Mouse (Mus musculus) intestine, embryonic 14.5 days (tissue): Measurements from ENCODE around the gene Clcn3. TPM values are rescaled to one million over a fixed set of nuclear protein-coding genes. Genes with fewer than 3 reads are reported as not detected.

Experiments
- ATAC-seq: fragments of 200-750 bp; cut with Nextera tagmentation; replicated peaks from 2 replicates; pipeline ENCODE4 v1.8.0; 2017; ENCODE audit warnings: low read depth, moderate number of reproducible peaks, moderate TSS enrichment, moderate library complexity; ENCODE audit not compliant: low FRiP score, low TSS enrichment
- DNase-seq: peaks from one replicate; pipeline ENCODE4 v3.0.0-alpha.2; 2018; ENCODE audit warnings: low spot score
- H3K27ac ChIP-seq: fragments of 300-500 bp; sonication (generic); 2 replicates; pipeline ENCODE4 v1.5.1; 2014; ENCODE audit warnings: low read depth, mild to moderate bottlenecking, control low read depth
- H3K27me3 ChIP-seq: fragments of 300-500 bp; sonication (generic); replicated peaks from 2 replicates; pipeline ENCODE4 v1.6.1; 2014; ENCODE audit warnings: low read length, control low read depth; ENCODE audit not compliant: control insufficient read depth, insufficient read depth
- H3K36me3 ChIP-seq: fragments of 300-500 bp; sonication (generic); 2 replicates; pipeline ENCODE4 v1.6.1; 2014; ENCODE audit warnings: low read length, control low read depth; ENCODE audit not compliant: control insufficient read depth, insufficient read depth
- H3K4me1 ChIP-seq: fragments of 300-500 bp; sonication (generic); replicated peaks from 2 replicates; pipeline ENCODE4 v1.6.1; 2014; ENCODE audit warnings: low read length, control low read depth, mixed read lengths; ENCODE audit not compliant: control insufficient read depth, insufficient read depth
- H3K4me2 ChIP-seq: fragments of 300-500 bp; sonication (generic); 2 replicates; pipeline ENCODE4 v1.6.1; 2014; ENCODE audit warnings: low read length
- H3K4me3 ChIP-seq: fragments of 300-500 bp; sonication (generic); 2 replicates; pipeline ENCODE4 v1.5.1; 2014; ENCODE audit warnings: low read depth, low read length, control low read depth, mixed read lengths
- H3K9ac ChIP-seq: fragments of 300-500 bp; sonication (generic); 2 replicates; pipeline ENCODE4 v1.6.1; 2014; ENCODE audit warnings: mild to moderate bottlenecking, low read length
- H3K9me3 ChIP-seq: fragments of 300-500 bp; sonication (generic); 2 replicates; pipeline ENCODE4 v1.6.1; 2016; ENCODE audit warnings: low read length, control low read depth; ENCODE audit not compliant: control insufficient read depth
- WGBS: fragments of 180-500 bp; shearing (Covaris S2); extraction: QIAGEN DNeasy Blood & Tissue Kit; methylation state at CpG from one replicate; pipeline ENCODE4 v1.1.7; 2014; 5-methylcytosine and 5-hydroxymethylcytosine counted together
- polyA plus RNA-seq: library from polyadenylated mRNA; unstranded; fragments of >200 nt; fragmentation: Nextera tagmentation; extraction: Ambion mirVana; gene quantifications from 2 replicates; pipeline ENCODE4 v1.2.1, GENCODE M21; 2014

The Clcn3 gene
- polyA plus RNA-seq, 1 experiment from 2014 or later = 27.5 TPM

DNA sequence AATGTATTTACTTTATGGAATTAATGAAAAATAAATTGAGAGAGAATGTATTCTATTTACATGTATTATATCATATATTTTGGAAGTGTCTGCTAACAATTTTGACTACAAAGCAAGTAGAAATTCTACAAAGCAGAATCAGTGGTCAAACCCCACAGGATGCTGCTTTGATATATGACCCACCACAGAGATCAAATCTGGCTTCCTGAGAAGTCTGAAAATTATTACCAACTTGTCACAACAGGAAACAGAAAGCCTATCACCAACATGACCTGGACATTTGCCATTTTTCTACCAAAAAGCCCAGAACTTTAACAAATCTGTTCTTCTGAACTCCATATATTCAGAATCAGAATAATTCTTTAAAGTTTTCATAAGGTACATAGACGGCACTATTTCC, 1.7 kb downstream of the Clcn3 start:
- peak overlapping the region; percentile 87 for H3K4me2 ChIP-seq
- no peaks in the 10 kb centered on the region for H3K36me3 ChIP-seq
- peak overlapping the region; percentile 82 for H3K4me3 ChIP-seq
- 35% methylated on average over 1 of the region's 1 CpGs for WGBS
- H3K27me3 ChIP-seq = no peaks in the 10 kb centered on the region
- no peak overlapping the region for H3K27ac ChIP-seq
- DNase-seq = no peak
- H3K9ac ChIP-seq = no peak overlapping the region
- ATAC-seq = no peak
- no peaks in the 10 kb centered on the region for H3K9me3 ChIP-seq
- H3K4me1 ChIP-seq = 0 out of 2 replicates have a peak, but pooled peaks cover 3% of the 10 kb centered on the region

- no peak for ATAC-seq
- DNase-seq = no peak
- H3K27me3 ChIP-seq = no peaks in the 10 kb centered on the region
- H3K4me2 ChIP-seq = no peak overlapping the region
- no peak overlapping the region for H3K9ac ChIP-seq
- no peak overlapping the region for H3K27ac ChIP-seq
- H3K4me3 ChIP-seq = no peak overlapping the region
- no peaks in the 10 kb centered on the region for H3K9me3 ChIP-seq
- H3K36me3 ChIP-seq = no peaks in the 10 kb centered on the region
- 75% methylated on average over 5 of the region's 5 CpGs for WGBS
- H3K4me1 ChIP-seq = 0 out of 2 replicates have a peak, but pooled peaks cover 3% of the 10 kb centered on the region
Measured at GRCm38 (mm10) chr8:60978496-60978895, 4.6 kb downstream of the Clcn3 start.

DNA sequence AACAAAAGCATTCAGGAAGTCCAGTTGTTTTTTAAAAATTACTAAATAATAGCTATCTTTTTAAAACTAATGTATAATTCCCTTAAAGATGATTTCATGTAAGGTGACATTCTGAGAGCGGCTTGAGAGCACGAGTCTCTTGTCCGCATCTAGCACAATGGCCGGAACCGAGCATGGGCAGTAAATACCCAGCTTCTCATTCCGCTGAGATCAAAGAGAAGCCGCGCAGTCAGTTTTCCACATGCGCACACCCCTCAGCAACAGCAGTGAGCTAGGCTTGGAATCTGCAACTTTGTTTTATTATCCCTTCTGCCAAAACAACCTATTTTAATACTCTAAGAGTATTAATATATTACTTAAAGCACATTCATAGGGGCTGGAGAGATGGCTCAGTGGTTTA, 6.3 kb downstream of the Clcn3 start:
- no peak for DNase-seq
- Histone ChIP-seq H3K27ac (no peak overlapping the region), H3K4me1 (0 out of 2 replicates have a peak, but pooled peaks cover 3% of the 10 kb centered on the region), H3K4me3 (no peak overlapping the region), H3K4me2 (no peak overlapping the region), H3K9ac (no peak overlapping the region), H3K36me3 (no peaks in the 10 kb centered on the region), H3K9me3 (no peaks in the 10 kb centered on the region), H3K27me3 (no peaks in the 10 kb centered on the region)
- WGBS = 87% methylated on average over 9 of the region's 9 CpGs
- ATAC-seq = no peak

- Histone ChIP-seq H3K4me1 (no peaks in the 10 kb centered on the region), H3K27me3 (no peaks in the 10 kb centered on the region), H3K9ac (no peak overlapping the region), H3K4me3 (no peak overlapping the region), H3K27ac (no peak overlapping the region), H3K9me3 (no peaks in the 10 kb centered on the region), H3K4me2 (no peak overlapping the region), H3K36me3 (no peaks in the 10 kb centered on the region)
- DNase-seq = no peak
- 70% methylated on average over 2 of the region's 2 CpGs for WGBS
- no peak for ATAC-seq
Measured at GRCm38 (mm10) chr8:60974837-60975236, 8.3 kb downstream of the Clcn3 start.

DNA sequence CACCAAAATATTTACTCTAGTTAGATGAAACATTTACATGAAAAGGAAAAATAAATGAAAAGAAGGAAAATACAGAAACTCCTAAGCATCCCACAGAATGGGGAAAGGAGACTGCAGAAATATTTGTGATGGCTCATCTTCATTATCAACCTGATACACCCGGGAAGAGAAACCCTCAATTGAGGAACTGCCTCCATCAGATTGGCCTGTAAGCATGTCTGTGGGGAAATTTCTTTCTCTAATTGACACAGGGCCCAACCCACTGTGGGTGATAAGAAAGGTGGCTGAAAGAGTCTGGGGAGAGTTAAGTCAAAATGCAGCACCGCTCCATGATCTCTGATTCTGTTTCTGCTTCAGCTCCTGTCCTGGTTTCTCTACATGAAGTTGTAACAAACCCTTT, 9.7 kb downstream of the Clcn3 start:
- H3K4me1 ChIP-seq = no peaks in the 10 kb centered on the region
- H3K27ac ChIP-seq = no peak overlapping the region
- no peak for ATAC-seq
- no peaks in the 10 kb centered on the region for H3K36me3 ChIP-seq
- no peak overlapping the region for H3K4me2 ChIP-seq
- no peak for DNase-seq
- no peak overlapping the region for H3K4me3 ChIP-seq
- H3K27me3 ChIP-seq = no peaks in the 10 kb centered on the region
- H3K9ac ChIP-seq = no peak overlapping the region
- 77% methylated on average over 2 of the region's 2 CpGs for WGBS
- no peaks in the 10 kb centered on the region for H3K9me3 ChIP-seq

DNA sequence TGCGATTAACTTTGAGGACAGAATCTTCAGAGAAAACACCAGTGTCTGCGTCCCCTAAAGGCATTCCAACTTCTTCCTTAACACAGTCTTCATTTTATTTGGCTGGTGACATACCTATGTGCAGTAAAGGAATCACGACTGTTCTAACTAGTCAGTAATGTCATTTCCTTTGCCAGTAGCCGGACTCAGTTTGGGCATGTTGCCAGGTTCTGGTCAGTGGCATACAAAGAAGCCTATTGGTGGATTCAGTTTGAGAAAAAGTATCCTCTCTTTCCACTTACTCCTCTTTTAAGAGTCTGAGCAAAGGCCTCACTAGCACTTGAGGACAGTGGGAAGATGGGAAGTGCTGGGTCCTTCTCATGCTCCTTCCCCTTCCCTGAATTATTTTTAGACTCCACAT, 11.3 kb downstream of the Clcn3 start:
- Histone ChIP-seq H3K27me3 (no peaks in the 10 kb centered on the region), H3K9me3 (no peaks in the 10 kb centered on the region), H3K4me3 (no peak overlapping the region), H3K36me3 (no peaks in the 10 kb centered on the region), H3K4me2 (no peak overlapping the region), H3K4me1 (no peaks in the 10 kb centered on the region), H3K27ac (no peak overlapping the region), H3K9ac (no peak overlapping the region)
- WGBS = 61% methylated on average over 4 of the region's 4 CpGs
- no peak for ATAC-seq
- DNase-seq = no peak

DNA sequence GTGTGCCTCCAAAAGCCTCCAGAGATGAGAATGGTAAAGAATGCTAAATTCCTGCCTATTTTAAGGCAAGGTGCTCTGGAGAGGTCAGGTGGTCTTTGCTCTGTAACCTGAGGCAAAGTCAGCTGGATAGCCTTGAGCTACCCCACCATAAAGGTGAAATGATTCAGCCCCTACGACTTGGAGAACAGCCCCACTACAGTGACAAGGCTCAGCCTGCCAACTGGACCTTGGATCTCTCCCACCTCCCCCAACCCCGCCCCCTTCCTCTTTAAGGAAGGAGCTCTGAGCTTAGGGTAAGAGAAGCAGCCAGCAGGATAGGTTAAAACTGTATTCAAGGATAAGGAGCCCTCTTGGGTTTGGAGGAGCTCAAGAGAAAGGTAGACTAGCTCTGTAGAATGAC, 14.0 kb downstream of the Clcn3 start:
- Histone ChIP-seq H3K4me1 (no peaks in the 10 kb centered on the region), H3K4me2 (no peak overlapping the region), H3K9me3 (no peaks in the 10 kb centered on the region), H3K9ac (no peak overlapping the region), H3K4me3 (no peak overlapping the region), H3K27me3 (no peaks in the 10 kb centered on the region), H3K27ac (no peak overlapping the region), H3K36me3 (no peaks in the 10 kb centered on the region)
- 40% methylated on average over 2 of the region's 2 CpGs for WGBS
- DNase-seq (no peak), ATAC-seq (no peak)

GRCm38 (mm10) chr8:60965741-60966140, 17.4 kb downstream of the Clcn3 start:
- no peaks in the 10 kb centered on the region for H3K36me3 ChIP-seq
- no peaks in the 10 kb centered on the region for H3K4me1 ChIP-seq
- H3K9me3 ChIP-seq = no peaks in the 10 kb centered on the region
- H3K9ac ChIP-seq = no peak overlapping the region
- H3K4me2 ChIP-seq = no peak overlapping the region
- no peaks in the 10 kb centered on the region for H3K27me3 ChIP-seq
- no peak overlapping the region for H3K4me3 ChIP-seq
- H3K27ac ChIP-seq = no peak overlapping the region
- WGBS = 55% methylated on average over 3 of the region's 3 CpGs
- DNase-seq = no peak
- ATAC-seq = no peak

DNA sequence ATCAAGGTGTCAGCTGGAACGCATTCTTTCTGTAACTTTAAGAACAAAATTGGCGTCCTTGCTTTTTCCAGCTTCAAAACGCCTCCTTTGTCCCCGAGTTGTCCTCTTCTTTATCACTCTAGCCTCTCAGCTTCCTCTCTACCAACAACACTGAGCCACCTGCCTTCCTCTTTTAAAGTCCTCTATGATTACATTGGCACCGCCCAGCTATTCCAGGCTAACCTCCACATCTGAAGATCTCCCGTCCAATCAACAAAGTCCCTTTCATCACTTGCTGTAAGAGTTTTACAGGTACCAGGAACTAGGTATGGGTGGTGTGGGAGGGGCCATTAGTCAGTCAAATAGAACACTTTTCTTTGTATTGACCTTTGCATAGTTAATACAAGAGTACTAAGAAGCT, 17.8 kb downstream of the Clcn3 start:
- DNase-seq = no peak
- H3K36me3 ChIP-seq = no peaks in the 10 kb centered on the region
- WGBS = 51% methylated on average over 6 of the region's 6 CpGs
- no peak overlapping the region for H3K4me3 ChIP-seq
- H3K9me3 ChIP-seq = no peaks in the 10 kb centered on the region
- no peaks in the 10 kb centered on the region for H3K27me3 ChIP-seq
- H3K9ac ChIP-seq = no peak overlapping the region
- no peaks in the 10 kb centered on the region for H3K4me1 ChIP-seq
- H3K4me2 ChIP-seq = no peak overlapping the region
- no peak; the same call in 1 of the 2 replicates for ATAC-seq
- no peak overlapping the region for H3K27ac ChIP-seq
